Mouse (Mus musculus): ENCODE data around the gene Ppm1b. TPM values are rescaled to one million over a fixed set of nuclear protein-coding genes. Genes with fewer than 3 reads are reported as not detected.

Ppm1b gene
- total RNA-seq, 1 experiment from 2014 or later: 80.5 TPM

DNA sequence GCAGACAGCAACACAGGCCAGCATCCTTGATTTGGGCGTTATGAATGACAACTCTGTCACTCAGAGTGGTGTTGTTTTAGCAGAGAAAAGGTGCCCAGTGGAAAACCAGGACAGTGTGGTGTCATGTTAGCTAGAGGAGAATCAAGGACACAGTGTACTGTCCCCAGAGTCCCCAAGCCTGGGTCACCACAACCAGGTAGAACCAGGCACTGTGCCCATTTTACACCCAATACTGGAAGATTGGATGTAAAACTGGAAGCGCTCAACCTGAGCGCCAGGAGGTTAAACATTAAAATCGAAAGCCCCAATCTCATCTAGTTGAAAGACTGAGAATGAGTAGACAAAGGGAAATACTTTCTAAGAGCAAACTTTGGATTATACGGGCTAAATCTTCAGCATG is 87.9 kb downstream of the Ppm1b start:
- no peak for ATAC-seq (replicated peaks; ENCODE audit: insufficient number of reproducible peaks, low FRiP score, low TSS enrichment, poor library complexity, severe bottlenecking)

DNA sequence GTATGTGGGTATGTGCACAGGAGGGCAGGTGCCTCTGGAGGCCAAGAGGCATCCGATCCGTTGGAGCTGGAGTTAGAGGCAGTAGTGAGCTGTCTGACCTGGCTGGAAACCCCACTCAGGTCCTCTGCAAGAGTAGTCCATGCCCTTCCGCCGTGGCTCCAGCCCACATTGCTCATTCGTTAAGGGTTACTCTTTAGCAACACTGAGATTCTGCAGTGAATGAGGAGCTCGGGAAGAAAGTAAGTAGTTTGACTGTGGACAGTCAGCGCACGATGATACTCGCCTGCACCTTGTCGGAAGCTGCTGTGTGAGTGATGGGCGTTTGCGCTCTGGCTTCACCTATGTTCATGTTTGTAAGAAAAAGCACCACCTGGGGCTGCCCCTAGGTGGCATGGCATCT is 88.6 kb downstream of the Ppm1b start:
- no peak for ATAC-seq (replicated peaks; ENCODE audit: insufficient number of reproducible peaks, low FRiP score, low TSS enrichment, poor library complexity, severe bottlenecking)

DNA sequence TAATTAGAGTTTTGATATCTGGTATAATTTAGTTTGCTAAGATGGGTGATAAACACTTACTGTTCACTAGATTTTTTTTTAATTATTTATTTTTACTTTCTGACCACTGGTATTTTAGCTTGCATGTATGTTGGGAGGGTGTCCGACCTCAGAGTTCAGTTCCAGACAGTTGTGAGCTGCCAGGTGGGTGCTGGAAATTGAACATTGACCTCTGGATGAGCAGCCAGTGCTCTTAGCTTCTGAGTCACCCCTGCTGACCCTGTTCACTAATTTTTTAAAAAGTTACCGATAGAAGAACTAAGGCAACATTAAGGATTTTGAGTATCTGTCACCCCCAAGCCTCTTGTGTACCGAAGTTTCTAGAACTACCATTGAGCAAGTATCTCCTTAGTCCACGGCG is 91.8 kb downstream of the Ppm1b start:
- no peak for ATAC-seq (replicated peaks; ENCODE audit: insufficient number of reproducible peaks, low FRiP score, low TSS enrichment, poor library complexity, severe bottlenecking)

DNA sequence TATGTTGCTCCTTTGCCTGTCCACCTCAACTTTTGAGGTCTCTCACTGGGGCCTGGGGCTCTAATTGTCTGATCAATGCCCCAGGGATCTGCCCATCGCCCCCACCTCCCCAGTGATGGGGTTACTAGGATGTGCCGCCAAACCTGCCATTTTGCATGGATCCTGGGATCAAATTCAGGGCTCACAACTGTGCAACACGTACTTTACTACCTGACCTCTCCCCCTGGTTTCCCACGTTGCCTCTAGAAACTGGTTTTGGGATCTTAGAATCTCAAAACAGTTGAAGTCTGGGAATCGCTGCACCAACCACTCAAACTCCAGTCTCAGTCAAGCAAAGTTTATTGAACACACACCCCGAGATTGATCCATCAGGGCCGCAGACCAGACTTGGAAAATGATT is 101.7 kb downstream of the Ppm1b start:
- no peak for ATAC-seq (replicated peaks; ENCODE audit: insufficient number of reproducible peaks, low FRiP score, low TSS enrichment, poor library complexity, severe bottlenecking)

- ATAC-seq (replicated peaks; ENCODE audit: insufficient number of reproducible peaks, low FRiP score, low TSS enrichment, poor library complexity, severe bottlenecking): no peak
Observed at GRCm38 (mm10) chr17:85059136-85059535, 102.6 kb downstream of the Ppm1b start.

DNA sequence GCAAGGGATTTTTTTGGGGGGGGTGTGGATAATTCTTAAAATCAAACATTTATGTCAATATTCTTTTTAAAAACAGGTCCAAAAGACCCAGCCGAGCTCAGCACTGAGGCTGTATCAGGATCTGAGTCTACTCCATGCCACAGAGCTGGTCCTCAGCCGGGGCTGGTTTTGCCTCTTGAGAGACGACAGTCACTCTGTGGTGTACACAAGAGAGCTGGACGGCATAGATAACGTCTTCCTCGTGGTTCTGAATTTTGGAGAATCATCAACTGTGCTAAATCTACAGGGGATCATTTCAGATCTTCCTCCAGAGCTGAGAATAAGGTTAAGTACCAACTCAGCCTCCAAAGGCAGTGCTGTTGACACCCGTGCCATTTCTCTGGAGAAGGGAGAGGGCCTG is 107.0 kb downstream of the Ppm1b start:
- ATAC-seq (replicated peaks; ENCODE audit: insufficient number of reproducible peaks, low FRiP score, low TSS enrichment, poor library complexity, severe bottlenecking): no peak

GRCm38 (mm10) chr17:85067331-85067730 is 110.8 kb downstream of the Ppm1b start:
- no peak for ATAC-seq (replicated peaks; ENCODE audit: insufficient number of reproducible peaks, low FRiP score, low TSS enrichment, poor library complexity, severe bottlenecking)

DNA sequence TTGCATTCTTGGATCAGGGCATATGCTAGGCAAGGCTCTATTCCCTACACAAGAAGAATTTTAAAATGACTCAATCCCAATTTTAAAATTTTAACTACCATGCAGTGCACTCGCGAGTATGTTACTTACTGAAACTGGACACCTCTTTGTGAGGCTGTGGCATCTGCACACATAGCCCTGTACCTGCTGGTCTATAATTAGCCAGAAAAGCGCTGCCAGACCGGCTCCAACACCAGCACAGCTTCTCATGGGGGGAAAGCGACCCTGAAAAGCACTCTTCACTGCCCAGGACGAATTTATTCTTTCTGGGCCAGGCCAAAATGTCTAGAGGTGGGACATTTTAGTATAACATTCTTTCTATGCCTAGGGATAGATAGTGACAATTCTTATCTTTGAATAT is 114.1 kb downstream of the Ppm1b start:
- no peak for ATAC-seq (replicated peaks; ENCODE audit: insufficient number of reproducible peaks, low FRiP score, low TSS enrichment, poor library complexity, severe bottlenecking)

DNA sequence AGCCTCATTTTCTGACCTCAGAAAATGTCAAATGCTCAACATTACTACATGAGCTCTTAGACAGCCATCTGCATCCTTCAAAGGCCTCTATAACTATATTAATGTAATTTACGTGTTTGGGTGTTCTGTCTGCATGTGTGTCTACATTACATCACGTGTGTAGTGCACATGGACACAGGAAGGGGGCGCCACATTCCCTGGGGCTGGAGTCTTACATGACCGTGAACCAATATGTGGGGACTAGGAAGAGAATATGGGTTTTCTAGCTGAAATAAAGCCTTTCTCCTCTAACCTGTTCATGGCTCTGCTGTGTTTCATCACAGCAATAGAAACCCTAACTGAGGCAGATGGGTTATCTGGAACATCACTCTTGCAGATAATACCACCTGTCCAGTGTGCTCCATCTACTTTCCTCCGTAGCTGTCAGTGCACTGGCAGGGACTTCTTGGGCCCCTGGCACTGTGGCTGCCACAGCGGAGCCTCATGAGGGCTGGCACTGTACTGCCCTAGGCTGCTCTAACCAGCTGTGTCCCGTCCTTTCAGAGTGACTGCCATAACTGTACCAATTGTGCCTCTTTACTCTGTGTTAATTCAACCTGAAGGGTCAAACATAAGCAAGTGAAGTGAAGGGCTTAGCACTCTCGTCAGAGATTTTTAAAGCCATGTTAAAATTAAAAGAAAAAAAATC is 114.7 kb downstream of the Ppm1b start:
- ATAC-seq (replicated peaks; ENCODE audit: insufficient number of reproducible peaks, low FRiP score, low TSS enrichment, poor library complexity, severe bottlenecking): no peak

GRCm38 (mm10) chr17:85072383-85072782 is 115.8 kb downstream of the Ppm1b start:
- no peak for ATAC-seq (replicated peaks; ENCODE audit: insufficient number of reproducible peaks, low FRiP score, low TSS enrichment, poor library complexity, severe bottlenecking)

- no peak for ATAC-seq (replicated peaks; ENCODE audit: insufficient number of reproducible peaks, low FRiP score, low TSS enrichment, poor library complexity, severe bottlenecking)
Observed at GRCm38 (mm10) chr17:85073214-85073613, 116.7 kb downstream of the Ppm1b start.

Other genes with a start within 250 kb of the Ppm1b start
- 29.1 to 39.5 TPM (median 34.8 TPM) in 3 replicates for gene Lrpprc, start 166.0 kb upstream of the Ppm1b start, total RNA-seq (2017)
- 0.78 TPM in 1 of 3 replicates, not detected in the others for gene Slc3a1, start 71.6 kb downstream of the Ppm1b start, total RNA-seq (2017)
- gene Prepl, start 133.5 kb downstream of the Ppm1b start, total RNA-seq (2017): 5.8 to 12.0 TPM (median 6.1 TPM) in 3 replicates
- 1.9 to 7.5 TPM in 2 of 3 replicates, not detected in the other for gene Camkmt, start 133.8 kb downstream of the Ppm1b start, total RNA-seq (2017)